Mouse (Mus musculus): ENCODE data around the gene Proca1. TPM values are rescaled to one million over a fixed set of nuclear protein-coding genes. Genes with fewer than 3 reads are reported as not detected.
A peak's percentile ranks its signal among the peaks of the same experiment; 100 is the strongest.

Proca1 gene
- total RNA-seq, 1 experiment from 2014 or later, result 26.3 TPM

DNA sequence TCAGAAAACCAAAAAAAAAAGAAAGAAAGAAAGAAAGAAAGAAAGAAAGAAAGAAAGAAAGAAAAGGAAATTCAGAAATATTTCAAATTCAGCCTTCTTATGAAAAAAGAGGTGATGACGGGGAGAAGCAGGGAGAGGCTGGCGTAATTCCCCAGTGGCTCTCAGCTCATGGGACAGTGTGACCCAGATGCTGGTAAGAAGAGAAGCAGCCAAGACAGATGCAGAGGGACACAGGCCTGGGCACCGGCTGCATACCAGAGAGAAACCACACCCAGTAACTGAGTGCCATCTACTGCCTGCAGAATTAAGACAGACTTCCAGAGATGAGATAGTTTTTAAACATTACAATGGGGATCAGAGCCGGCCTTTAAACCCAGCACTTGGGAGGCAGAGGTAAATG lies 30.4 kb downstream of the Proca1 start:
- DNase-seq, result no peak

DNA sequence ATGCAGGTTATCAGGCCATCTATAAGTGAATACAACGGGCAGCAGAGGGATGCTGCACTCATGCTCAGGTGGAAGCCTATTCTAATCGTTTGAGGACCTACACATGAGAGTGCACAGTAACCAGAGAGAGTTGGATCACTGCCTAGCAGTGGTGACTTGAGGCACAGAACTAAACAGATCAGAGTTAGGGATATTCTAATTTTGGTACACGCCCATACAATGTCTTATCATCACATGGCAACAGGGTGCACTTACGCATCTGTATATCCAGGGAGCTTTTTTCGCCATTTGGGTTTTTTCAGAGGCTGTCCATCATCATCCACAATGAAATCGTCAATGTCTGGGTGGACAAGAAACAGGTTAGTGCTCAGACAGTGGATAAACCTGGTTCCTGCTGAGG lies 38.3 kb downstream of the Proca1 start:
- no peak for DNase-seq

DNA sequence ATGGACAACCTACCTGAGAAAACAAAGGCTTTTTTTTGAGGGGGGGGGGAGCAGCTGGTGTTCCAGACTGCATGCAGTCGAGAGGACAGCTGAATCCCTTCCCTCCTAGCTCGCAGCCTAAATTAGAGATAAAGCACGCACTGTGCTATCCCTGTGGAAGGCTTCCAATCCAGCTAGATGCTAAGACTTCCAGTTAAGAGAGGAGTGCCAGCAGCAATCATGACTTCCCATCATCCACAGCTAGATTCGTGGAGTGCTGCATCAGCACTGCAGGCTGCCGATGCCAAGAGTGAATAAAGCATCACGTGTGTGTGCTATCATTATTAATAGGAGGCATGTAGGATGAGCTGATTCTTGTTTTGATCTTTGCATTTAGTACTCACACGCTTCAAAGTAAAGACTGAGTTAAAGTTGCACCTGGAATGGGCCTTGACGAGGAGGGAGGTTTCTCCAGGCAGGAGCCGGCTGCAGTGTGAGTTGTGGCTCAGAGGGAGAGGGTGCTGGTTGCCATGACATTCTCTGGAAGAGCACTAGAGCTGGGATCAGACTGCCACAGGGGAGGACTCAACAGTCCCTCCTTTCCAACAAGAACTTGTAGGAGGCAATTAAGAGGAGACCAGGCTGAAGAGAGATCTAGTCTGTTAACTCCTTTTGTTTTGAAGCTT lies 47.1 kb downstream of the Proca1 start:
- no peak for DNase-seq

DNA sequence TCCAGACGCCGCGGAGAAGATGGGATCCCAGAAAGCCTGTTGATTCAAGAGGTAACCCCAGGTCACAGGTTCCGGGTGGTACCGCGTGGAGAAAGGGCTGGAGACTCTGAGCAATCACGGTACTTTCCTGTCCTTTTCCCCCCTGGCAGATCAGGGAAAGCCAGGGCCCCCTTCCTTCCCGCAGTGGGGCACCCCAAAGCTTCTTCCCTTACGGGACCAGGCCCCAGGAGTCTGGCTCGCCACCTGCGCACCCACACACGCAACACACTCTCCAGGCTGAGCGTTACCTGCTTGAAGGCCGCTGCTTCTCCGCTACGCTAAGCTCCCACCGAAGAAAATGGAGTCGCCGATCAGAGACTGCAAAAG lies 52.1 kb downstream of the Proca1 start:
- no peak for DNase-seq

DNA sequence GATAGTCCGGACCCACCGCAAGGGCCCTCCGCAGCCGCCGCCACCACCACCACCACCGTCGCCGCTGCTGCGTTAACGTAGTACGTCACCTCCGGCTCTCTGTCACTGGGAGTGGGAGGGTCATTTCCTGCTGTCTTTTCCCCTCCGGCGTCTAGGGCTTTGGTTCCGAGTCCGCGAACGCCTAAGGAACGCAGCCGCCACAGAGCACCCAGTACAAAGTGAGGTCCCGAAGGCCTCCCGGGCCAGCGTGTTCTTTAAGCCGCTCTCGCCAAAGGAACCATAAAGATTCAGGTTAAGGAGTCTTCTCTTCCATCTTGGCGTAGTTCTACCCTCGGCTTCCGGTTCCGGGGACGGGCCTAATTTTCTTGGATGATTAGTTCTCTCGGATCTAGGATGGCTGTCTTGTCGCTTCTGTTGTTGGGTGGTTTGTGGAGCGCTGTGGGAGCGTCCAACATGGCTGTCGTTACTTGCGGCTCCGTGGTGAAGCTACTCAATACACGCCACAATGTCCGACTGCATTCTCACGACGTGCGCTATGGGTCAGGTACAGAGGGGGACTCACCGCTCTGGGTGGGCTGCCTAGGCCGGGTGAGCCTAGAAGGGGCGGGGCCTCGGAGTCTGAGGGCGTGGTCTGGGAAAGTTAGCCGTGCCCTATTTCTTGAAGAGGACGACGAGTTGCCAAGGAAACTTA lies 52.6 kb downstream of the Proca1 start, which contains the start of the genes Sdf2 and Supt6:
Gene Sdf2, plus strand, starts transcription at position 120 of the 691 bp plus-strand sequence.
Gene Supt6, minus strand, starts transcription at position 361 of the 691 bp plus-strand sequence.
- peak; percentile 93 for DNase-seq

DNA sequence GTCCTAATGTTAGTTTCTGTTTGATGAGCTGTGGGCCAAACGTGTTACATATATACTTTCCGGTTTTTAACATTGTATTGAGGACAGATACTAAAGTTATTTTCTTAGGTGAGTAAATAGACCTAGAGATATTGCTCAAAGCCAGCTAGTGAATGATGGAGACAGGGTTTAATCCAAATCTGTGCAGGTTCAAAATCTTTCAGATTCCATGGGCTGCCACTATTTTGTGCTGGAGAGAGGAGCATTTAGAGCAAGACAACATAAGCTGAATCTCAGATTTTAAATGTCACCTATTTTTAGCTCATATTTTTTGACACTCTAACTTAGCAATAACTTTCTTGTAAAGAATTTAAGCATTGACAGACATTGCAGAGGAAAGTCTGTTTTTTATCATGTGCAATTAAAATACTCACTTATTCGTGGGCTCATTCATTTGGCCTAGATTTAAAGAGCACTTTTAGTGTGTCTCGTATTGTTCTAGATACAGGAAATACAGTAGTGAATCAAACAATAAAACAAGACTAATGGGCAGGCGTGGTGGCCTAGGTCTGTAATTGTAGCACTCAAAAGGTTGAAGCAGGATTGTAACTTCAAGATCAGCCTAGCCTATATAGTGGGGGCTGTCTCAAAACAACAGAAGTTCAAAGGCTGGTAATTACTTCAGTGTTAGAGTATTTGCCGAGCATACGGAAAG lies 53.3 kb downstream of the Proca1 start:
- no peak for DNase-seq

DNA sequence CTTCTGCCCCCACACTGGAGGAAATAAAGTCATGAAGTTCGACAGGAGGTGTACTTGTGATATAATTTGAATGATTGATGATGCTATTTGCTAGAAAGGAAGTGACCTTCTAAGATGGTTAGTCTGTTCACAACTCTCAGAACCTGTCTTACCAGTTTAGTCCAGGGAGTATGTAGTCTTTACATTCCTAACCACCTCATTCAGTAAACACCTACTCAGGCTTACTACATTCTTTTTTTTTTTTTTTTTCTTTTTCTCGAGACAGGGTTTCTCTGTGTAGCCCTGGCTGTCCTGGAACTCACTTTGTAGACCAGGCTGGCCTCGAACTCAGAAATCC lies 53.8 kb downstream of the Proca1 start:
- no peak for DNase-seq

DNA sequence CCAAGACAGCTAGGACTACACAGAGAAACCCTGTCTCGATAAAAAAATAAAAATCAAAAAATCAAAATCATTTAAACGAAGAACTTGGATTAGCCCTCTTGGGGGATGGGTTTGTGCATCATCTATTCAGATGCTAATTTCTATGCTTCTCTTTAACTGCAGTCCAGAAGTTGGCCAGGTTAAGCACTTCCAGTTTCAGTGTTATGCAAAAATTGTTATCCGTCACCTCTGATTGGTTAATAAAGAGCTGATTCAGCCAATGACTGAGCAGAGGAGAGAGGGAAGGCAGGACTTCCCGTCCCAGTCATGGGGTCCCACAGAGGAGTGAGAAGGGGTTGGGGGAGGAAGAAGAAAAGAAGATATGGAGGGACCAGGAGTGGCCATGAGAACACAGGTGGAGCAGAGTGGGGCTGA lies 54.5 kb downstream of the Proca1 start:
- no peak for DNase-seq

Small RNAs within 50 kb of the gene (microRNA-seq; reads per million reads assigned to microRNA genes)
- 0.43 to 1.1 reads per million in 2 experiments for gene Mir7653

Other genes with a start within 250 kb of the Proca1 start
- gene Phf12, start 210.6 kb upstream of the Proca1 start, total RNA-seq (2021), result 52.2 and 60.9 TPM in 2 replicates
- gene Dhrs13, start 161.1 kb upstream of the Proca1 start, total RNA-seq (2021), result 9.9 and 10.3 TPM in 2 replicates
- 74.3 and 81.5 TPM in 2 replicates for gene Flot2, start 155.5 kb upstream of the Proca1 start, total RNA-seq (2021)
- 28.8 and 31.6 TPM in 2 replicates for gene Eral1, start 113.0 kb upstream of the Proca1 start, total RNA-seq (2021)
- 18.1 and 19.1 TPM in 2 replicates for gene Fam222b, start 98.7 kb upstream of the Proca1 start, total RNA-seq (2021)
- 47.2 and 50.7 TPM in 2 replicates for gene Traf4, start 27.8 kb upstream of the Proca1 start, total RNA-seq (2021)
- 8.5 and 9.0 TPM in 2 replicates for gene Nek8, start 16.7 kb upstream of the Proca1 start, total RNA-seq (2021)
- 36.4 and 46.4 TPM in 2 replicates for gene Tlcd1, start 16.7 kb upstream of the Proca1 start, total RNA-seq (2021)
- gene Rpl23a, start 9.8 kb upstream of the Proca1 start, total RNA-seq (2021), result 1,759 and 1,890 TPM in 2 replicates
- 89.2 and 92.2 TPM in 2 replicates for gene Rab34, start 5.0 kb upstream of the Proca1 start, total RNA-seq (2021)
- gene Sdf2, start 52.4 kb downstream of the Proca1 start, total RNA-seq (2021), result 75.3 and 78.8 TPM in 2 replicates
- 60.1 and 65.4 TPM in 2 replicates for gene Supt6, start 52.6 kb downstream of the Proca1 start, total RNA-seq (2021)
- 146 and 153 TPM in 2 replicates for gene 2610507B11Rik, start 68.4 kb downstream of the Proca1 start, total RNA-seq (2021)
- 0.41 and 0.83 TPM in 2 replicates for gene BC030499, start 97.4 kb downstream of the Proca1 start, total RNA-seq (2021)
- gene Spag5, start 108.1 kb downstream of the Proca1 start, total RNA-seq (2021), result 9.7 and 12.4 TPM in 2 replicates
- 8.8 and 9.2 TPM in 2 replicates for gene Aldoc, start 129.6 kb downstream of the Proca1 start, total RNA-seq (2021)
- 43.0 and 47.6 TPM in 2 replicates for gene Pigs, start 135.0 kb downstream of the Proca1 start, total RNA-seq (2021)
- gene Unc119, start 150.1 kb downstream of the Proca1 start, total RNA-seq (2021), result 24.4 and 26.8 TPM in 2 replicates
- 0.15 TPM in 1 of 2 replicates, not detected in the other for gene Foxn1, start 193.2 kb downstream of the Proca1 start, total RNA-seq (2021)
- not detected in 2 replicates for gene Slc13a2, start 228.8 kb downstream of the Proca1 start, total RNA-seq (2021)

Measured in adrenal gland, postnatal 14 days (tissue).